Mouse (Mus musculus) G1E (cell line): Measurements from ENCODE around the gene Olfr8.
"Not testable (repeated sequence)": the region's sequence is repeated elsewhere in the genome, so short reads cannot be mapped to it uniquely, and the experiment has no call there.

Experiments
- CTCF ChIP-seq: IDR thresholded peaks from 2 replicates; pipeline ENCODE4 v1.5.1; 2012; ENCODE audit warnings: low read depth, low read length, inconsistent platforms, mixed read lengths
- GATA1 ChIP-seq: IDR thresholded peaks from 2 replicates; pipeline ENCODE4 v1.6.1; 2012; ENCODE audit warnings: borderline replicate concordance, low read length, inconsistent platforms, mixed read lengths
- GATA2 ChIP-seq: IDR thresholded peaks from 2 replicates; pipeline ENCODE4 v1.6.1; 2012; ENCODE audit warnings: low read depth, low read length, inconsistent platforms, borderline replicate concordance
- POLR2AphosphoS5 ChIP-seq: IDR thresholded peaks from 2 replicates; pipeline ENCODE4 v1.6.1; 2012; ENCODE audit warnings: low read depth, low read length, inconsistent platforms; ENCODE audit not compliant: insufficient replicate concordance
- TAL1 ChIP-seq: conservative IDR thresholded peaks from 2 replicates; pipeline ENCODE4 v1.6.1; 2012; ENCODE audit warnings: low read depth, low read length, inconsistent platforms, mixed read lengths

DNA sequence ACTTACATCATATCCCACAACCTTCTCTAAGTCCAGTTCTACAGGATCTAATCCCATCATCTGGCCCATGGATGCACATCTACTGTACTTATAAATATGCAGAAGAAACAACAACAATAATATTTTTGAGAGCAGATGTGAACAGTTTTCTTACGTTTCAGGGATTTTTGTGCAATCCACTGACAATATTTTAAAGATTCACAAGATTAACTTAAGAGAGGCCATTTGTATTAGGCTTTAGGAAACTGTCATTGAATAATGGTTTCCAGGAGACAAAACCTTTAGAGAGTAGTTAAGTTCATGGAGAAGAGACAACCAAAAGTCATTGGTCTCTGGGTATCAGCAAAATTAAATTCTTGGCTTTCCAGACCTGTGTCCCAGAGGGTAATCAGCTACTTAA lies 37.6 kb upstream of the Olfr8 start, which contains the start of gene Olfr1354:
- TF ChIP-seq CTCF, POLR2AphosphoS5, TAL1, GATA1, GATA2: not testable (repeated sequence)
